Mouse (Mus musculus) retina, postnatal 7 days (tissue): Measurements from ENCODE around the gene Gemin7.

ENCODE experiments used
- DNase-seq: peaks from one replicate; pipeline ENCODE4 v3.0.0-alpha.2; 2012; ENCODE audit warnings: low read depth, low spot score

Gemin7 gene

DNA sequence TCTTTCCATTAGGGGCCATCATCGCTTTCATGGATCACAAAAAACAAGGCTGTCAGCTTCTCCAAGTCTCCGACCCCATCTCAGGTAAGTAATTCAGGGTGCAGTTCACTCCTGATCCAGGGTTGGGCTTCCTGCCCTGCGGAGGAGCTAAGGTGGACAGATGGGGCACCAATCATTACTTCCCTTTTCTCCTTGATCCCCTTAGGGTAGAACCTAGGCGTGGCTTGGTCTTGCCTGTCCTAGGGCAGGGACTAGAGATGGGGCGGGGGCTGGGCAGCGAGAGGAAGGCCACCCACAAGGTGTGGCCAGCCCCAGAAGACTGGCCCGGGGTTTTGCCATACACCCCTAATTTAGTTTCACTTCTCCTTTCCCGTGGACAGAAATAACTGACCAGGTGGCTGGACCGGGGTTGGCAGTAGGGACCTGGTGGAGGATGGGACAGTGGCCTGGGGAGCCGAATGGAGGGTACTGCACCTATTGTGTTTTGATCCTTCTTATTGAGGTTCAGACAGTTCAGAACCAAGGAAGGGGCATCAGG lies 551 bp upstream of the Gemin7 start:
- DNase-seq: no peak

GRCm38 (mm10) chr7:19575559-19575958 lies 1.8 kb downstream of the Gemin7 start:
- no peak for DNase-seq

DNA sequence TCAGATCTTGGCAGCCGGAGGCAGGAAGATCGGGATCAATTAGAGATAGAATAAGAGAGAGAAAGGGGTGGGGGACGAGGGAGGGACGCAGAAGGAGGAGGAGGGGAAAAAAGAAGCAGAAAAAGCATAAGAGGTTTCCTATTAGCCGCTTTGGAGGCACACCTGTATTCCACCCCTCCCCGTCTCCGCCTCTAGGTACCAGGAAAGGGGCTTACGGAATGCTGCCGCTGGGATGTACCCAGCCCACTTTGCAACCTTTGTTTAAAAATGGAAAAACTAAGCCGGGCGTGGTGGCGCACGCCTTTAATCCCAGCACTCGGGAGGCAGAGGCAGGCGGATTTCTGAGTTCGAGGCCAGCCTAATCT lies 3.6 kb downstream of the Gemin7 start:
- DNase-seq: no peak

- peak; percentile 71 for DNase-seq
These were observed 4.2 kb downstream of the Gemin7 start for GRCm38 (mm10) chr7:19572926-19573775.

DNA sequence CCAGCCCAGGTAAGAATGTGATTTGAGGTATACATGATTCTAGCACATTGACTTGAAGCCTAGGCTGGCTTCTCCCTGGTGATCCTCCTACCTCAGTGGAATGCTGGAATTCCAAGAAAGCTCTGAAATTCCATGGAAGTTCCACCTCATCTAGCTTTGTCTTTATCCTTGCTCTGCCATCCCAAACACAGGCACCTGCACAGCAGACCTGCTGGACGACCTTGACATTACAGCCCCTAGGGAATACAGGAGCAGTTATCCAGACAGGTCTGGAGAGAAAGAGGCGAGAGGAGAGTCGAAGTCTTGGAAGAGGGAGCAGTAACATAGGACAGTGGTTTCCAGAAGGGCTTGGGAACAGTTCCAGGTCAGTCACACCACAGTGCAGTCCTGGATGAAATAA lies 7.7 kb downstream of the Gemin7 start:
- DNase-seq: no peak

DNA sequence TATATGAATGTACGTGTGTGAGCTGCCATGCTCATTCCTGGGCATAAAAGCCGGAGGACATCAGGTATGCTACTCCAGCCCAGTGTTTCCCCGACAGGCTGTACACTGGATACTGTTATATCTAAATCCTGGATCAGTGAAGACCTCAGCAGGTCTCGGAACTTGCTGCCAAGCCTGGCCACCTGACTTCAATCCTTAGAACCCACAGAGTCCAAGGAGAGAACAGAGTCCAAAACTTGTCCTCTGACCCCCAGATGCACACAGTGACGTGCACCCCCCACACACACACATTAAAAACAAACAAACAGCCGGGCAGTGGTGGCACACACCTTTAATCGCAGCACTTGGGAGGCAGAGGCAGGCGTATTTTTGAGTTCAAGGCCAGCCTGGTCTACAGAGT lies 10.0 kb downstream of the Gemin7 start:
- DNase-seq: no peak

DNA sequence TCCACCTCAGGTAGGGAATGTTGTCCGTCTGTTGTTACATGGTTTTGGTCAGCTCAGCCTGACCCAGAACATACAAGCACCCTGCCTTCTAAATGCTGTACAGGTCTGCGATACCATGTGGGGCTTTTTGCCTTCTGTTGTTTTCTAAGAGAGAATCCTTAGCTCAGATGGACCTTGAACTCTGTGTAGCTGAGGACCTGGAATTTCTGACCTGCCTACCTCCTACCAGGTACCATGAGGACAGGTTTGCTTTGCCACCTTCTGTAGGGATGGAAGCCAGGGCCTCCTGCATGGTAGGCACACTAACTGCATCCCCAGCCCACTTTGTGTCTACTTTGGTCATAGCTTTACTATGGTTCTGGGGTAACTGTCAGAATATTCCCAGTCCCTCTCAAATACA lies 11.6 kb downstream of the Gemin7 start:
- no peak for DNase-seq

DNA sequence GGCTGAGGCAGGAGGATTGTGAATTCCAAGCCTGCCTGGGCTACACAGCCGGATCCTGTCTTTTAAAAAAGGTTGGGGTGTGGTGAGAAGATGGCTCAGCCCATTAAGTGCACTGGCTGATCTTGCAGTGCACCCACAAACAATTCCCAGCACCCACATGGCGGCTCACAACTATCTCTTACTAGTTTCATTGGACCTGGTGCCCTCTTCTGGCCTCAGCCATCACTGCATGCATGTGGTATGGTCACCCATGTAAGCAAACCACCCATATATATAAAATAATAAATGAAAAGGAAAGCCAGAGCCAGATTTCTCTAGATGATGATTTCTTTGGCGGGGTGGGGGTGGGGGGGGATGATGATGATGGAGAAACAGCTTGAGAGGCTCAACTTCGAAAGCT lies 12.9 kb downstream of the Gemin7 start:
- DNase-seq: no peak

GRCm38 (mm10) chr7:19563884-19564283 lies 13.5 kb downstream of the Gemin7 start:
- no peak for DNase-seq

- peak; percentile 41 for DNase-seq
These were observed 14.6 kb downstream of the Gemin7 start, which contains the start of gene Ppp1r37 for GRCm38 (mm10) chr7:19562643-19563410. Ppp1r37 (minus strand) TSS chr7:19563076.

GRCm38 (mm10) chr7:19561765-19562642 lies 15.4 kb downstream of the Gemin7 start:
- DNase-seq: peak; percentile 96

DNA sequence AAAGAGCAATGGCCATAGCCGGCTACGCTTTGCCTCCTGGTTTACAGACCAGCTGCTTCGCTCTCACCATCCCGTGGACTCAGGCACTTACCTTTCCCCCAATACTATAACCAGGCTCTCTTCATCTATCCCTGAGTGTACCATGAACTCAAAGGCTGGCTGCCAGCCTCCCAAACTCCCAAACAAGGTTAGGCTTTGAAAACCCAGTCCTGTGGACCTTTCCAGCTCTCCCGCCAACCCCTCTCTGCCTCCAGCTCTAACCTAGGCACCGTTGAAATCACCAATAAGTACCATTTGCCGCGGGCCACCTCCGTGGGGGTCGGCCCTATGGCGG lies 16.0 kb downstream of the Gemin7 start:
- DNase-seq: no peak

- no peak for DNase-seq
These were observed 16.7 kb downstream of the Gemin7 start for GRCm38 (mm10) chr7:19560491-19561260.

DNA sequence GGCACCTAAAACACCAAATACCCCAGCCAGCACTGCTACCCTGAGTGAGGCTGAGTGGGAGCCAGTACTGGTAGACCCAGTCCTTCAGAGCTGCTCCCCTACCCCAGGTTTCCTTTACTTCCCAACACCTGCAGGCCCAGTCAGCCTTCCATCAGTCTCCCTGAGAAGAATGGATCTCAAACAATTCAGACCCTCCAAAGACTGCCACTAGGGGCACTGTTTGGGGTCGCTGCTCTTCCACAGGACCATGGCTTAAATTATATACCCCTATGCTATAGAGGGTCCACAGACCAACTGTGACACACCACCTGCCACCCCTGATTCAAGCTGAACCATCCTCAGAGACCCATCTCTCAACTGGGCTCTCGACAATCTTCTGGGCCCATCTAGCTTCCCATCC lies 18.4 kb downstream of the Gemin7 start:
- DNase-seq: no peak

DNA sequence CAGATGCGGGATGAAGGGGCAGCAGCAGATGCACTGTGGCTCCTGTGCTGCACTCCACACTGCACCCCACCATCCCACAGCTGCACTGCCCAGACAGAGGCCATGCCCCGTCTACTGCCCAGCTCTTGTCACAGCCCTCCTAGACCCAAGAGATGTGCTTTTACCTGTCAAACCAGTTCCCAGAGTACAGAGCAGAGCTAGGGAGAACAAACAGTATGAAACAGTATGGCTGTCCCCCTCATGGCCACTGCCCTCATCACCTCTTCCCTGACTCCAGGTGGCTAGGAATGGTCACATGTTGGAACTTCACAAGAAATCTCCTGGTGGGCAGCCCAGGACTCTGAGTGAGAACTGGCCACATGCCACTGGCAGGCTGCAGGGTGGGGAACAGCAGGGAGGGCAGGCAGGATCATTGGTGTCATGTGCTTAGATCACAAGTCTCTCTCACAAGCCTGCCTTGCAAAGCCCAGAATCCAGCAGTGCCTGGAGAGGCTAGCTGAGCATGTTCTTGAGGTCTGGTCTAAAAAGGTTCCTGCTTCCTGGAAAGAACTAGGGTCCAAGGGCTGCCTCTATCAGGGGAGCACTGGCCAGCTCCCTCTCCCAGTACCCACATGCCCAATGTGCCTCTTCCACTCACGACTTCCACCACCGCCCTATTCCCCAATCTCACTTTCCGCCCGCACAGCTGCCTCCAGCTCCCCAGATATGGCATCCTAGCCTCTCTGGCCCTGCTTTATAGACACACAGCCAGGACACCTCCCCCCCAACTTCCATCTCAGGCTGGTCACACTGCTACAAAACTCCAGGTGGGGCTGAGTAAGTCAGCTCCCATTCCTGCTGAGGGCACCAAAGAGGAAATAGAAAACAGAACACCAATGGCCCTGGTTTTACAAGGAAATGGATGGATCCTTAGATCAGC lies 19.2 kb downstream of the Gemin7 start:
- DNase-seq: no peak

DNA sequence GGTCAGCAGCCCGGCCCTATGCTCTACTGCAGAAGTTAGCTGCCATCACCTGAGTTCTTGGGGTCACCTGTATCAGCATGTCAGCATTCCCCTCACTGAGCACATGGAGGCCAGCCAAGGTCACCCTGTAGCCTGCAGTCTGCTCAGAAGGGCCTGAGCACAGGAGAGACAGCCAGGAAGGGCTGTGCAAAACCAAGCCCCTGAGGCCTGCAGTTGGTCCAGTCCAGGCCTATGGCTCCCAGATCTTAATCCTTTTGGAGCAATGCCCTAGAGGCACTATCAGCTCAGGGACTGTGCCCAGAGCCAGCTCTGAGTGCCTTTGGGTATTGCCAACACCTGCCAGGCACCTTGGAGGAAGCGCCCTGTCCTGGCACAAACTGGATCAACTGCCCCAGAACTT lies 20.3 kb downstream of the Gemin7 start:
- DNase-seq: no peak

GRCm38 (mm10) chr7:19554168-19554567 lies 23.2 kb downstream of the Gemin7 start:
- no peak for DNase-seq

- no peak for DNase-seq
These were observed 25.0 kb downstream of the Gemin7 start for GRCm38 (mm10) chr7:19552443-19552842.

DNA sequence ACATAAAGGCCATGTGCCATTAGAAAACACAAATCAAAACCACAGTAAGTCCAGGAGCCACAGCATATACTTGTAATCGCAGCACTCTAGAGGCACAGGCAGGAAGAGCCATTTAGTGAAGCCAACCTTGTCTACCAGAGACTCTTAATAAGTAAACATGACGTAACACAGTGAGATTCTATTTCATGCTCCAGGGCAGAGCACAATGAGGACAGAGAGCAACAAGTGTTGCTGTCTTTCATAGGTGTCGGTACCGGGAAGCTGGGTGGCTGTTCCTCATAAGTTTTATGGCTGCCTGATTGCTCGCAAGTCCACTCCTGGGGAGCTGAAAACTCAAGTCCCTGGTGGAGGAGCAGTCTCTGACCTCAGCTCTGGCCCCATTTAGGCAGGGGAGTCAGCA lies 25.8 kb downstream of the Gemin7 start:
- DNase-seq: no peak

DNA sequence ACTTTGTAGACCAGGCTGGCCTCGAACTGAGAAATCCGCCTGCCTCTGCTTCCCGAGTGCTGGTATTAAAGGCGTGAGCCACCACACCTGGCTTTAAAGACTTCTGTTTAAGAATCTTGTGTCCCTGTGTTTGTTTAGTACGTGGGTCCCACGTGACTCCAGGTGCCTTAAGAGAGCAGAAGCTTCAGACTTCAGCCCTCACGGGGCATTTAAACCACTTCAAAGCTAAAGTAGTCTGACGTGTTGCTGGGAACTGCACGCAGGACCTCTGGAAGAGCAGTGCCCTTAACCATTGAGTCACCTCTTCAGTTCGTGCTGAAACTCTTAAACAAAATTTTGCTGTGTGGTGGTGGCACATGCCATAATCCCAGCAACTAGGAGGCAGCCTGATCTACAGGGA lies 28.0 kb downstream of the Gemin7 start:
- DNase-seq: no peak
